Mouse (Mus musculus) erythroid progenitor cell, adult 5-6 weeks (primary cell): ENCODE results near the gene Lrp8. TPM values are rescaled to one million over a fixed set of nuclear protein-coding genes. Genes with fewer than 3 reads are reported as not detected.

ENCODE experiments used
- ATAC-seq: replicated peaks from 2 replicates; pipeline ENCODE4 v1.8.0; 2016; ENCODE audit warnings: moderate number of reproducible peaks, mild to moderate bottlenecking, moderate TSS enrichment, inconsistent platforms; ENCODE audit not compliant: poor library complexity, low FRiP score, severe bottlenecking
- total RNA-seq, 2 experiments: library from RNA; stranded (forward) in 1 of 2; stranded (reverse) in 1 of 2; fragments of 150-400 nt in 1 of 2; fragments of 186-747, 209-891 nt in 1 of 2; gene quantifications; 2 replicates each; pipeline versions ENCODE4 v1.2.3 to v1.2.4; 2015 to 2017; ENCODE audit warnings: low replicate concordance in 2 of 2

Gene Lrp8
- total RNA-seq, 2 experiments from 2014 or later: 2.9 to 8.5 TPM

GRCm38 (mm10) chr4:107803351-107804106 is 1.5 kb downstream of the Lrp8 start:
- ATAC-seq: peak; percentile 80

DNA sequence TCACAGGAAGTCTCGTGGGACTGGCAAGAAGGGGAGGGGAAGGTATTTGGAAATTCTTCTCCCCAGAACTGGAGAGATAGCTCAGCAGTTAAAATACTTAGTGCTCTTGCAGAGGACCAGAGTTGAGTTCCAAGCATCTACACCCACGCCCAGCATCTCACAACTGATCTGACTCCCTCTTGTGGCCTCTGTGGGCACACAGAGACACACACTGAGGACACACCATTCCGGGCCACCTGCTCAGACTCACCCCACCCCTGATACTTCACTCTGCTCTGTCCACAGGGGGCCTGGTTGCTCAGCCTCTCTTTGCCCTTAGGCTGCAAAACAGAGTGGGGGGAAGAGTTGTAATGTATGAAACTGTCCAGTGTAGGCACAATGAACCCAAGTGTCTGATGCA is 3.4 kb downstream of the Lrp8 start:
- ATAC-seq: no peak

DNA sequence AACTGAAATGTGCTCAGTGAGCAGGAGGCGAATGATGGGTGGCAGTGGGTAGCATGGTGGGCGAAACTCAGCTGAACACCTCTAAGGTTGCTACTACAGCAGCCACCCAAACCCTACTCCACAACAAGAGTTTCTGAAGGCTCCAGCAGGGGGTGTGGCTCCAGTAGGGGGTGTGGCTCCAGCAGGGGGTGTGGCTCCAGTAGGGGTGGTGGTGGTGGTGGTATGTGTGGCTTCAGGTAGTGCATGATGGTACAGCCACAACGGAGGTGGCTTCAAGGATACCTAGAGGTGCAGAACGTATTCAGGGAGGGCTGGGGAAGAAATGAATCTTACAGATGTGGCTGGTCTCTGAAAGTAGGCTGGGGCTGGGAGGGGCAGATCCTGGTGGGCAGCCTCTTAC is 5.7 kb downstream of the Lrp8 start:
- ATAC-seq: no peak

- ATAC-seq: no peak
These were observed 6.6 kb downstream of the Lrp8 start for GRCm38 (mm10) chr4:107808655-107809054.

DNA sequence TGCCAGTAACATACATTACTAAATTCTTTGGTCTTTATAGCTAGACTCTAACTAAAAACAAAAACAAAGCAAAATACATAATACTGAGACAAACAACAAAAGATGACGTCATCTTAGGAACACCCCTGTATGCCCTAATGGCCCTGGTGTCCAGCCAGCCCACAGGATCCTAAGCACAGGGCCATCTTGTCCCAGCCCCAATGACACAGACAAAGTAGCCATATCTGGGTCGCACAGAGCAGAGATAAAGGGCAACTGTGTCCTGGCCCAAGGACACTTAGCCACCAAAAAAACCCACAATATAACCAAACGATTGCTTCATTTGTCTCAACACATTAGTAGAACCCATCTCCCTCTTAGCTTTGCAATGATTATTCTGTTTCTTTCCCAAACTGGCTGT is 8.9 kb downstream of the Lrp8 start:
- no peak for ATAC-seq

DNA sequence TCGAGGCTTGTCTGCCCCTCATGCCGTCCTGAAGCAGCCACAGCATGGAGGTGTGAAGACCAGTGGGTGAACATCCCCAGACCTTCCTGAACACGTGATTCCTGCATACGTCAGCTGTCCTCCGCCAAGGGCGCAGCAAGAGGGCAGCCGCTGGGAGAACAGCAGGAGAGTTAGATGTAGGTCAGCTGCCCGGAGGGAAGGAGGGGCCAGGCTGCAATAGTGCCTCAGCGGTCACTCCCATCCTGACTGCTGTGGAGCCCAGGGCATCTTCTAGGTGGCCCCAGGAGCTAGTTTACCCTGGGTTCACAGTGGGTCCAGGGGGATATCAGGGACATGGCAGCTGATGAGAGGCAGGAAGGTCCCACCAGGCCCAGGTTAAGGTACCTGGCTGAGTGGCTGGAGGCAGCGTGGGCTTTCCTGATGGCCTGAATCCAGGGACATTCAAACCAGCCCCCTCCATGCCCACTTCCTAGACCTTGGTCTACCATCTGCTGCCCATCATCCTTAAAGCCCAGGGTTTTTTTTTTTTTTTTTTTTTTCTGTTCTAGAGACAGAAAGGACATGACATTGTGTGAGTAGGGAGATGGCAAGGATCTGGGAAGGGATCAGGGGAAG is 9.8 kb downstream of the Lrp8 start:
- ATAC-seq: no peak

DNA sequence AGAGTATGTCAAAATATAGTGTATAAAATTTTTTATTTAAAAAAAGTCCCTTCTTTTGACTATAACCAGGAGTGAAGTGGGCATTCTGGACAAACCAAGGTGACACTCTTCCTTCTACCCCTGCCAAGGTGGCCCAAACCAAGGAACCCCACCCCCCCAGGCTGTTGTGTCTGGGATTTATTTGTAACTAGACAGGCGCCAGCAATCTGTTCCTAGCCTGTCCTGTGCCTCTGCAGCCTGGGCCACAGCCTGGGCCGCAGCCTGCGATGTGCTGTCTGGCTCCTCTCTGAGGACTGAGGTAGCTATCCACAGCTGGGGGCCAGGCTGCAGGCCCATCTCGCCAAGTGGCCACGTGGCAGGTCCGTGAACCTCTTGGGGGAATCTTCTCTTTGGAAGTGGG is 10.3 kb downstream of the Lrp8 start:
- no peak for ATAC-seq

DNA sequence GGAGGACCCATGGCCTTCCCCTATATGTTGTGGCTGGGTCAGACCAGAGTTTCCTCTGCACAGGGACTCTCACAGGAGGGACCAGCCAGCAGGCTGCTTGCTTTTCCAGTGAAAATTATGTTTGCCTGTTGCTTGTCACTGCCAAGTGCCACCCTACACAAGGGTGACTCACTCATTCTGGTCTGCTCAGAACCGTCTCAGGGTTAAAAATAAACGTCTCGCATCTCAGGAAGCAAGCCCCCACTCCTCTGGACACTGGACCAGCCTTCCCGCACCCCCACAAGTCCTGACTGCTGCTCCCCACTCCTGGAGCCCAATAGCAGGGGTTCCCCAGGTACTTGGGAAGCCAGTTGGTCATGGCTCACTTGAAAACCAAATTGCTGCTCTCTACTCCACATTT is 14.4 kb downstream of the Lrp8 start:
- no peak for ATAC-seq

DNA sequence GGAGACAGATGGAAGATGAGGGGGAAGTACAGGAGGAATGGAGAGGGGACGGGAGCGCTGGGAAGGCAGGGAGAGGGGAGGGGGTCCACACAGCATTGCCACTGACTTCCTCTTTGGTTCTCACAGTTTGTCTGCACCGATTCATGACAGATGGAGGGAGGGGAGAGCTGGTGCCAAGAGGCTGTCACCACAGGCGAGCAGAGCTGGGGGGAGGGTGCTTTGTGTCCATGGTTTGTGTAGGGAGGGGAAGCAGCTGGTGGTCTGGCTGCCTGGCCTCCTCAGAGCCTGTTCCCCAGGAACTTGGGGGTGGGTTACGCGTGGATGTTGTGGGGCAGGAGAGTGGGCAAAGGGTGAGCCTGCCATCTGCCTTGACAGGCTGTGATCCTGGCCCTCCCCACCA is 15.4 kb downstream of the Lrp8 start:
- no peak for ATAC-seq

GRCm38 (mm10) chr4:107819990-107820719 is 18.1 kb downstream of the Lrp8 start:
- no peak for ATAC-seq

DNA sequence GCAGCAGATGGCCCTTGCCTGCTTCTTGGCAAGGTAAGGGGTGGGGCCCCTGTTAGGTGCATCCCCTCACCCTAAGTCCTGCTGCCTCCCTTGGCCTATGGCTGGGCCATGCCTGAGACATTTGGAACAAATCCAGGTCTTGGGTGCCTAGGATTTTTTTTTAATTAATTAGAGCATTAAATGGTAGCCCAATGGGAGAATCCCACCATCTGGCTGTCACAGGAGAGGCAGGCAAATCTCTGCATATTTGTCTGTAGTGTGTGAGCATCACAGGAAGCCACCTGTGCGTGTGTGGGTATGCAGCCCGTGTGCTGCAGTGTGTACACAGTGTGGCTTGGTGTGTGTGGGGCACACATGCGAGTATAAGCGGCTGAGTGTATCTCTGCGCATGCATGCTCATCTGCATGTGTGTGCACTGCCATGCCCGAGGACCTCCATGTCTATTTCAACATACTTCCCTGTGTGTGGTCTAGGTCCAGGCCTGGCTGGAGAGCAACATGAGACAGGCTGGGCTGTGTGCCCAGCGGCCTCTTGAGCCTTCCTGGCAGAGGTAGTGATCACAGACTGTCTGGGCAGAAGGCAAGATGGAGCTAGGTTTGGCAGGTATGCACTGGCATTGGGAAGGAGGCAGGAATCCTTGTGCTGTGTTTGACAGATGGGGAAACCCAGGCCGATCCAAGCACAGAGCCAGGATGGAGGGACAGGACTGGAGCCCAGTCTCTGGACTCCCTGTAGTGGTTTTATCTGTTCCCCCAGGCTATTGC is 19.0 kb downstream of the Lrp8 start:
- no peak for ATAC-seq

DNA sequence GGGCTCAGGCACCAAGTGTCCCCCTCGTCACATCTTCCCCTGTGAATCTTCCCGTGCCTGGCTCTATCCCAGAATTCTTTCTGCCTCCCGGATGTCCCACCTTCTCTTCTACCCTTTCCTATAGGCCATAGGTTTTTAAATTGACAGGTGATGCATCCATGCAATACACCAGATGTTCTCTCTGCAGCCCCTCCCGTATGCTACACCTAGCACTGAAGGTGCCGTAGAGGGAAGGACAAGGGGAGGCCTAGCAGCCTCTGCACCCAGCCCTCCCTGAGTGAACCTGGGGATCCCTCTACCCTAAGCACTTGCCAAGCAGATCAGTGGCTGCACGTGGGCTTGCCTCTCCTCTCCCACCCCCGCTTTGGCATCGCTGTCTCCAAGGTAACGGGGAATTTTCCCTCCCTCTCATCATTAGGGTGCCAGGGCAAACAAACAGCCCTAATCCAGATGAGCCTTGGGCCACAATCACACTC is 20.9 kb downstream of the Lrp8 start:
- no peak for ATAC-seq

DNA sequence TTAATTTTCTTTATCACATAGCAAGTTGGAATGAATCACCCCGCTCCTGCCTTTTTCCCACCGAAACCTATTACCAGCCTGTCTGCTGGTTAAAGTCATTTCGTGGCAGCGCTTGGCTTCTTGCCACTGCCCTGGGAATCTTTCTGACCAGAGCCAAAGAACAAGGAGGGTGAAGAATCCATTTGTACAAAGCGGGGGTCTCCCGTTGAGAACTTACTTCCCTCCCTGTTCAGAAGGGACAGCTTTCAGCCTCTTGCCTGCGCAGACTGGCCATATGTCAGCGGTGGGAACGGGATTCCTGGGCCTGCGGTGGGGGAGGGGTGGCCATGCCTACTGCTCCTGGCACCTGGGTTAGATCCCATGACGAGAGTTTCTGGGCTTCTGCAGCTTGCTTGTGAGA is 21.4 kb downstream of the Lrp8 start:
- ATAC-seq: no peak

DNA sequence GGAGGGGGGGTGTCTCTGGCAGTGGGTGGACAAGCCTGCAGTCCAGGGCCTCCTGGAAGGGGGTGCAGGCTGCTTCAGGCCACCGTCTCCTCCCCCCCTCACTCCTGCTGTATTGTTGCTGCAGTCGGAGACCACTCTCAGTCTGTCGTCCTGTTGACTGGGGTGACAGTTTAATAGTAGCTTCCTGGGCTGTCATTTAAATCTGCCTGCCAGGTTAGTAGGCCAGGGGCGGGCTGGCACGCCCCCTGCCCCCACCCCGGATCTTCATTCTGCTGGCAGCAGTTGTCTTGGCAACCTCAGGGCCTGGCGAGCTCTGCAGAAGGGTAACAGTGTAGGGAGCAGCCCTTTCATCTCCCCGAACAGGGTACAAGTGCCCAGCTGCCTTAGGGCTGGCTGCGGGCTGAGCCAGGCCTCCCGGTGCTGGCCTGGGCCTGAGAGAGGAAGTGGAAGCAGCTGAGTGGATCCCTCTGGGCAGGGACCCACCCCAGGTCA is 26.7 kb downstream of the Lrp8 start:
- ATAC-seq: no peak

DNA sequence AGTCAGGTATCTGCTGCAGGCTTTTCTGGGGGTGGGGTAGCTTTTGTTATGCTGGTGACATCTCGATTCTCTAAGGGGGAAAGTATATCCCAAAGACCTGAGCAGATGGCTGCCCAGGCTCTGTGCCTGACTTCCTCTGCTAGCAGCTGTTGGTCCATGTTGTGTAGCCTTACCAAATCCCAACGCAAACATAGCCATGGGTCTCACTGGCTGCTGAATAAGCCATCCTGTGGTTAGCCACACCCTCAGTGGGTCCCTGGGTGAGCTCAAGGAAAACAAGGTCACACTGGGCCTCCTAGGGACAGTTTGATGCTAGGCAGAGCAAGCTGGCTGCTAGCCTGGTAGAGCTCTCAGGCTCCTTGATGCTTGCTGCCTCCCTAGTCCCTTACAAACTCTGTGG is 27.6 kb downstream of the Lrp8 start:
- ATAC-seq: no peak

GRCm38 (mm10) chr4:107830189-107830588 is 28.1 kb downstream of the Lrp8 start:
- ATAC-seq: no peak

GRCm38 (mm10) chr4:107830821-107831221 is 28.8 kb downstream of the Lrp8 start:
- no peak for ATAC-seq

DNA sequence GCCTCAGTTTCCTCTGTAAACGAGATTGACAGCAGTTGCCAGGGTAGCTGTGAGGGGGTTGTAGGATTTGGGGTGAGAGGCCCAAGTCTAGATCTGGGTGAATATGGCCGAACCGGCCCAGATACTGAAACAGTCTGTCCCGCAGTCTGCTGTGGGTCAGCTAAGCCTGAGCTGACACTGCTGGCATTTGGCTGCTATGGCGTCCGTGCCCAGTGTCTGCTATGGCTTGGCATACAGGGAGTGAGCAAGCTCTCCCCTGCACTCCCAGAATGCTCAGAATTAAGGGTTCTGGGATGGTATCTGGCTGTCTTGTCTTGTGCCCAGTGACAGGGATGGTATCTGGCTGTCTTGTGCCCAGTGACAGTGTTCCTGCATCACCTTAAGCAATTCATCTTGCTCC is 29.6 kb downstream of the Lrp8 start:
- no peak for ATAC-seq

- no peak for ATAC-seq
These were observed 31.5 kb downstream of the Lrp8 start for GRCm38 (mm10) chr4:107833525-107833924.

DNA sequence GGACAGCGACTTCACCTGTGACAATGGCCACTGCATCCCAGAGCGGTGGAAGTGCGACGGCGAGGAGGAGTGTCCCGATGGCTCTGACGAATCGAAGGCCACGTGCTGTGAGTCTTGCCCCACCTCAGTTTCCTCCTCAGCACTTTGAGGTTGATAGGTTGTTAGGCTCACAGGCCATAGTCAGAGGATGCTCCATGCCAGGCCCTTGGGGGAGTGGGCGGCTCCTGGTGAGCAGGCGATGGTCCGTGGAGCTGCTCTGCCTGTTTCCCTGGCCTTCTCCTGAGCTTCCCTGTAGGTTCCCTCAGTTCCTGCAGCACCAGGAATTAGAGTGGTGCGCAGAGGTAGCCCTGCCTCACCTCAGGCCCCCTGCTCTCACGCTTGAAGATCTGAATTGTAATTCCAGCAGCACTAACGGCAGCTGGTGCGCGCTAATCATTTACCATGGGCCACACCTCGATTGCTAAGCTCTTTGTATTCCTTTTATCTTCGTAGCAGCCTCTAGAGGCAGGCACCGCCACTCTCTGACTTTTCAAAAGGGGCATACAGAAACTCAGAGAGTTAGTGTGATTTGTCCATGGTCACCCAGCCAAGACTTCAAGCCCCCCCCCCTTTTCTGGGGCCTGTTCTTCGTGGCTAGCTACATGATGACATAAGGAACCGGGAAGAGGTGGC is 32.7 kb downstream of the Lrp8 start:
- no peak for ATAC-seq
